Mouse (Mus musculus) heart, adult 9 months (tissue): ENCODE results near the gene Daam1.

Experiments used
- DNase-seq, 2 experiments: peaks; one replicate each; pipeline ENCODE4 v3.0.0; 2022; ENCODE audit warnings: low spot score in 2 of 2

Daam1 gene

GRCm38 (mm10) chr12:71898231-71898630 is 67.4 kb downstream of the Daam1 start:
- no peak for DNase-seq

GRCm38 (mm10) chr12:71898666-71899520 is 68.0 kb downstream of the Daam1 start:
- DNase-seq, result no peak

- DNase-seq, result no peak
Observed at GRCm38 (mm10) chr12:71899566-71899965, 68.7 kb downstream of the Daam1 start.

- no peak for DNase-seq
Observed at GRCm38 (mm10) chr12:71901211-71901610, 70.3 kb downstream of the Daam1 start.

GRCm38 (mm10) chr12:71901859-71902258 is 71.0 kb downstream of the Daam1 start:
- no peak for DNase-seq

GRCm38 (mm10) chr12:71902317-71902716 is 71.4 kb downstream of the Daam1 start:
- DNase-seq, result no peak

- no peak for DNase-seq
Observed at GRCm38 (mm10) chr12:71903218-71903617, 72.3 kb downstream of the Daam1 start.

GRCm38 (mm10) chr12:71904310-71904709 is 73.4 kb downstream of the Daam1 start:
- DNase-seq, result no peak

- no peak for DNase-seq
Observed at GRCm38 (mm10) chr12:71904926-71905325, 74.0 kb downstream of the Daam1 start.

GRCm38 (mm10) chr12:71905640-71906320 is 74.9 kb downstream of the Daam1 start:
- DNase-seq, result peak; percentile 49 to 50

- peak in 1 of 2 experiments; percentile 49 for DNase-seq
Observed at GRCm38 (mm10) chr12:71906582-71907267, 75.8 kb downstream of the Daam1 start.

- no peak for DNase-seq
Observed at GRCm38 (mm10) chr12:71908984-71909383, 78.1 kb downstream of the Daam1 start.

GRCm38 (mm10) chr12:71910246-71910645 is 79.4 kb downstream of the Daam1 start:
- no peak for DNase-seq

GRCm38 (mm10) chr12:71912262-71912661 is 81.4 kb downstream of the Daam1 start:
- no peak for DNase-seq

GRCm38 (mm10) chr12:71919156-71919555 is 88.3 kb downstream of the Daam1 start:
- no peak for DNase-seq

- no peak for DNase-seq
Observed at GRCm38 (mm10) chr12:71919962-71920361, 89.1 kb downstream of the Daam1 start.

GRCm38 (mm10) chr12:71922827-71923381 is 92.0 kb downstream of the Daam1 start:
- no peak for DNase-seq

- DNase-seq, result no peak
Observed at GRCm38 (mm10) chr12:71924978-71925529, 94.2 kb downstream of the Daam1 start.

GRCm38 (mm10) chr12:71925990-71926700 is 95.3 kb downstream of the Daam1 start:
- no peak for DNase-seq

GRCm38 (mm10) chr12:71928092-71928491 is 97.2 kb downstream of the Daam1 start:
- DNase-seq, result no peak

GRCm38 (mm10) chr12:71929876-71930275 is 99.0 kb downstream of the Daam1 start:
- no peak for DNase-seq
